In the genomic region with DNA sequence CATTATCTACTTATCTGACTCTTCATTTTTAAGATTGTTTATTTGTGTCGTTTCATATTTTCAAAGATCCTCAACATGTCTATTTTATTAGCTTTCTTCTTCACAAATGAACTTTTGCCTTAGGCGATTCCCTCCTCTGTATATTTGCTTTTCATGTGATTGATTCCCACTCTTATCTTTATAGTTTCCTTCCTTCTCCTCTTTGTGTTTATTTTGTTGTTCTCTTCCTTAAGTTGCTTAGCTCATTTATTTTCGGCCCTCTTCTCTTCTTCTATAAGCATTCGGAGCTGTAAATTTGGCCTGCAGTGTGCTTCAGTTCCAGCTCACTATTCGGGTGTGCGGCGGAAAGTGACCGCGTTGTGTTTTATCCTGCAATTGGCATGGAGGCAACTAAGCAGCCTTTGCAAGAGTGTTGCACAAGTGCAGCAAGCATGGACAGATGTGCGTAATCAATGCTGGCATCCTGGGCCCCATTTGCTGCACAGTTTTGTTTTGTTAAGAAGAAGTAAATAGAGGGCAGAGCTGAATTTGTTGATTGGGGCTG, we compare ENCODE assay signal across 23 mouse cellular contexts.
"Had no signal": no experiment of that assay in that cellular context is flagged by ENCODE, and none has a peak within 500 bp of the region (broad histone marks: within the 10 kb centered on the region; RNA-seq: fewer than 3 reads in every experiment).

No protein-coding gene starts in this region.

- H3K9me3 ChIP-seq: limb, embryonic 10.5 days; limb, embryonic 13.5 days; liver, embryonic 12.5 days; liver, embryonic 15.5 days; megakaryocyte, embryonic 14.5 days; midbrain, embryonic 10.5 days; midbrain, embryonic 13.5 days; neural tube, embryonic 13.5 days; stomach, embryonic 15.5 days had no signal

- H3K4me2 ChIP-seq: hindbrain, embryonic 14.5 days; limb, embryonic 13.5 days; liver, embryonic 12.5 days; liver, embryonic 15.5 days; midbrain, embryonic 13.5 days; neural tube, embryonic 13.5 days; stomach, embryonic 15.5 days had no signal

- H3K4me3 ChIP-seq: layer of hippocampus, adult 2 months; limb, embryonic 10.5 days; limb, embryonic 13.5 days; liver, embryonic 12.5 days; liver, embryonic 15.5 days; megakaryocyte, embryonic 14.5 days; midbrain, embryonic 10.5 days; midbrain, embryonic 13.5 days; myocyte; neural tube, embryonic 13.5 days; stomach, embryonic 15.5 days had no signal

- H3K4me1 ChIP-seq: limb, embryonic 10.5 days; limb, embryonic 13.5 days; liver, embryonic 12.5 days; liver, embryonic 15.5 days; megakaryocyte, embryonic 14.5 days; midbrain, embryonic 10.5 days; midbrain, embryonic 13.5 days; neural tube, embryonic 13.5 days; stomach, embryonic 15.5 days had no signal

- H3K27me3 ChIP-seq: limb, embryonic 13.5 days; liver, embryonic 12.5 days; liver, embryonic 15.5 days; megakaryocyte, embryonic 14.5 days; midbrain, embryonic 13.5 days; neural tube, embryonic 13.5 days; stomach, embryonic 15.5 days had no signal

- DNase-seq: layer of hippocampus, adult 9-11 months; liver; lung, postnatal 36 days; retina, postnatal 1 day; right cerebral cortex, postnatal 25 days; spleen, adult 18-20 months; thymus, postnatal 25 days had no signal

- H3K9ac ChIP-seq: hindbrain, embryonic 14.5 days; limb, embryonic 13.5 days; liver, embryonic 12.5 days; liver, embryonic 15.5 days; midbrain, embryonic 13.5 days; neural tube, embryonic 13.5 days; stomach, embryonic 15.5 days had no signal

- ATAC-seq: hindbrain, postnatal 0 days; inflammation-experienced regulatory T-cells, adult 6 months; liver, embryonic 12.5 days; lung, postnatal 0 days; midbrain, embryonic 13.5 days; midbrain, embryonic 16.5 days had no signal

- H3K27ac ChIP-seq: hindbrain, embryonic 14.5 days; hindbrain, postnatal 0 days; layer of hippocampus, adult 2 months; limb, embryonic 10.5 days; limb, embryonic 13.5 days; liver, embryonic 12.5 days; liver, embryonic 15.5 days; midbrain, embryonic 10.5 days; midbrain, embryonic 13.5 days; neural tube, embryonic 13.5 days; stomach, embryonic 15.5 days had no signal

- H3K36me3 ChIP-seq: limb, embryonic 10.5 days; limb, embryonic 13.5 days; liver, embryonic 12.5 days; liver, embryonic 15.5 days; midbrain, embryonic 10.5 days; midbrain, embryonic 13.5 days; neural tube, embryonic 13.5 days; stomach, embryonic 15.5 days had no signal
